Mouse (Mus musculus) leukemia stem cell, adult 10-12 weeks (primary cell): ENCODE results near the gene Slc4a2. TPM values are rescaled to one million over a fixed set of nuclear protein-coding genes. Genes with fewer than 3 reads are reported as not detected.

Source experiments
- polyA plus RNA-seq: library from polyadenylated mRNA; stranded (reverse); fragments of >175 nt; gene quantifications from 2 replicates; pipeline ENCODE4 v1.2.3, GENCODE M21; 2012; ENCODE audit warnings: low replicate concordance

Gene Slc4a2
- 34.2 and 35.8 TPM in 2 replicates for polyA plus RNA-seq

DNA sequence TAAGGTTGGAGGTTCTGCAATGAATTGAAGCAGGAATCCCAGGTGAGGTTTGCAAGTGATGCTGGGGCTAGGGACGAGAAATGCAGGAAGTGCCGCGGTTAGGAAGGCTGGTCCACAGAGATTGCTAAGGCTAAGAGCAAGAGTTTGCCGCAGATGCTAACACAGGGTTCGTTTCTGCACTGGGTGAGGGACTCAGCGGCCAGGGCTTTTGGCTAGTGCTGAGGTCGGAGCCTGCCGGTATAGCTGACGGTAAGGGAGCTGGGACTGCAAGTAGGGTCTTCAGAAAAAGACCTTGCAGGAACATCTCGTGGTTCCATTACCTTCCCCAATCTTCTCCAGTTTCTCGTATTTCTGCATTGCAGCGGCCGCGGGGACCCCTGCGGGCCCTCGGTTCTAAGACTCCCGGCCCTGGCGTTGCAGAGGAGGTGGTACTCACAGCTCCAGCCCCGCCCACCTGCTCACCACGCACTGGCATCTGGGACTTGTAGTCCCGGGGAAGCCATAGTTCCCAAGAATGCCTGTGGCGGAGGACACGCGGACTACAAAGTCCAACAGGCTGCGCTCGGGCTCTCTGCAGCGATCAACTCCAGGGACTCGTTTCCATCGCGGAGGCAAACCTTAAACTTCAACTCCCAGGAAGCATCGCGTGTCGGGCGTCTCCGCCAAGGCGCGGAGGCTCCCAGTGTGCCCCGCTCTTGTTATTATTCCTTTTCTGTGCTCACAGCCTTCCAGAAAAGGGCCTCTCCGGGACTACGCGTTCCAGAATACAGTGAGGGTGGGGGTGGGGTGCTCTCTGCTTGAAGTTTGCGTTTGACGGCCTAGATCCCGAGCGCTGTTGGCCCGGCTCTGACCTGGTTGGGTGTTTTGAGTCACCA, at the start of gene Slc4a2, which contains the start of gene Cdk5:
Slc4a2 (plus strand) TSS at position 709 of the 875 bp plus-strand sequence.
Cdk5 (minus strand) TSS at position 402 of the 875 bp plus-strand sequence.

GRCm38 (mm10) chr5:24391864-24392263, 31.8 kb upstream of the Slc4a2 start, which contains the start of gene Atg9b:
TSS of gene Atg9b (minus strand) at chr5:24392143.

GRCm38 (mm10) chr5:24393392-24393997, 30.1 kb upstream of the Slc4a2 start, which contains the start of gene Abcb8:
TSS of gene Abcb8 (plus strand) at chr5:24393663.

GRCm38 (mm10) chr5:24413042-24413693, 10.5 kb upstream of the Slc4a2 start, which contains the start of gene Asic3:
TSS of gene Asic3 (plus strand) at chr5:24413392.

GRCm38 (mm10) chr5:24444746-24445427, 21.2 kb downstream of the Slc4a2 start, which contains the start of gene Fastk:
TSS of gene Fastk (minus strand) at chr5:24445287.

GRCm38 (mm10) chr5:24447624-24448298, 24.1 kb downstream of the Slc4a2 start, which contains the start of gene Tmub1:
TSS of gene Tmub1 (minus strand) at chr5:24447854.

DNA sequence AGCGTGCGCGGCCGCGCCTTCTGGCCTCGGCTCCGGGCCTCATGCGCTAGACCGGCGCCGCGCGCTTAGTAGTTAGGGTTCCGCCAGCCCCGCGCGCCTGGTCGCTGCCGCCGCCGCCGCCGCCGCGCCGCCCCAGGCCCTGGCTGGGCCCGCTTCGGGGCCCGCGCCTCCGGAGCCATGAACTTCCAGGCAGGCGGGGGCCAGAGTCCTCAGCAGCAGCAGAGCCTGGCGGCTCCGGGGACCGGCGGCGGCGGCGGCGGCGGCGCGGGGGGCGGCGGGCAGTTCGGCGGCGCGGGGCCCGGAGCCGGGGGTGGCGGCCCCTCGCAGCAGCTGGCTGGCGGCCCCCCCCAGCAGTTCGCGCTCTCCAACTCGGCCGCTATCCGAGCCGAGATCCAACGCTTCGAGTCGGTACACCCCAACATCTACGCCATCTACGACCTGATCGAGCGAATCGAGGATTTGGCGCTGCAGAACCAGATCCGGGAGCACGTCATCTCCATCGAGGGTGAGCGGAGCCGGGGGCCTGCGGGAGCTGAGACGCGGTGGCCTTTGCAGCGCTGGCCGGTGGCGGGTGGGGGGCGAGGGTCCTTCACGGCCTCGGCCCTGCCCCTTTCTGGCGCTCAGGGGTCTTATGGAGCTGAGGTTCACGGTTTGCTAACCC, 28.5 kb downstream of the Slc4a2 start, which contains the start of gene Agap3:
Agap3 (plus strand) TSS at position 148 of the 661 bp plus-strand sequence.

Other genes starting within 250 kb of the Slc4a2 start
- 0.57 and 1.2 TPM in 2 replicates for gene Kcnh2, start 72.2 kb upstream of the Slc4a2 start, polyA plus RNA-seq
- 2.9 and 4.1 TPM in 2 replicates for gene Nos3, start 59.0 kb upstream of the Slc4a2 start, polyA plus RNA-seq
- 2.9 and 4.9 TPM in 2 replicates for gene Atg9b, start 31.7 kb upstream of the Slc4a2 start, polyA plus RNA-seq
- 26.8 and 82.6 TPM in 2 replicates for gene Abcb8, start 30.2 kb upstream of the Slc4a2 start, polyA plus RNA-seq
- gene Asic3, start 10.4 kb upstream of the Slc4a2 start, polyA plus RNA-seq, result not detected in 2 replicates
- gene Cdk5, start 307 bp upstream of the Slc4a2 start, polyA plus RNA-seq, result 13.9 and 16.8 TPM in 2 replicates
- gene Fastk, start 21.4 kb downstream of the Slc4a2 start, polyA plus RNA-seq, result 240 and 410 TPM in 2 replicates
- gene Tmub1, start 24.0 kb downstream of the Slc4a2 start, polyA plus RNA-seq, result 28.8 and 48.7 TPM in 2 replicates
- gene Agap3, start 28.3 kb downstream of the Slc4a2 start, polyA plus RNA-seq, result 245 and 322 TPM in 2 replicates
- not detected in 2 replicates for gene Gbx1, start 103.4 kb downstream of the Slc4a2 start, polyA plus RNA-seq
- gene Asb10, start 117.1 kb downstream of the Slc4a2 start, polyA plus RNA-seq, result not detected in 2 replicates
- gene 4931409K22Rik, start 133.0 kb downstream of the Slc4a2 start, polyA plus RNA-seq, result not detected in 2 replicates
- gene Abcf2, start 153.6 kb downstream of the Slc4a2 start, polyA plus RNA-seq, result 53.5 and 152 TPM in 2 replicates
- gene Chpf2, start 162.9 kb downstream of the Slc4a2 start, polyA plus RNA-seq, result 95.3 and 106 TPM in 2 replicates
- gene Smarcd3, start 200.6 kb downstream of the Slc4a2 start, polyA plus RNA-seq, result 0.10 and 0.56 TPM in 2 replicates